Mouse (Mus musculus) adrenal gland, postnatal 14 days (tissue): ENCODE results near the gene Slc25a18. TPM values are rescaled to one million over a fixed set of nuclear protein-coding genes. Genes with fewer than 3 reads are reported as not detected.

Source experiments
- DNase-seq: peaks from one replicate; pipeline ENCODE4 v3.0.0; 2021; ENCODE audit warnings: mixed read lengths
- long read RNA-seq, 2 experiments: library from polyadenylated mRNA; stranded (forward); transcript quantifications; one replicate each; pipeline ENCODE4 v2.0.0; 2021
- total RNA-seq: library from RNA; stranded (reverse); gene quantifications from 2 replicates; pipeline ENCODE4 v1.2.3, GENCODE M21; 2021

Slc25a18 gene
- 0.22 and 0.49 TPM in 2 replicates for total RNA-seq
- long read RNA-seq, experiment 1, result 0 reads
- long read RNA-seq, experiment 2, result 0 reads

DNA sequence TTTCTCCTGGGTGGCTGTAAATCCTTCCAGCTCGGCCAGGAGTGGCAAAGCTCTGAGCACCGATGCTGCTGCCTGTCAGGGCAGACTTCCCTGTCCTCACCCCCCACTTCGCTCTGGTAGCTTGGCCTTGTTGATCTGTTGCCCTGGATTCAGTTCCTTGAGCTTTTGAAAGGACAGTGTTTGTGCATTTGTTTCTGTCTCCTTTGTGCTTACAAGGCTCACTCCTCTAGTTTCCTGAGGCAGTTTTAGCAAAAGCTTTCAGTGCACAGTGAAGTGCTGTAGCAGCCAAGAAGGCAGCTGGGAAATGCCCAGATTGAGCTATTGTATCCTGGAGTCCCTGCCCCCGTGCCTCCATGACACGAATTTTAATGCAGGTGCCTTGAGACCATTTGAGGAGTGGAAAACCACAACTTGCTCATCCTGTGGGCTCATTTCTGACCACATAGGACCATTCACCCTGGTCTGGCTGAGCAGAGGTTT, at the start of gene Slc25a18:
Slc25a18 (plus strand) TSS at position 430 of the 480 bp plus-strand sequence.
- DNase-seq, result peak; percentile 40

- DNase-seq, result peak; percentile 39
Observed at GRCm38 (mm10) chr6:120725986-120726385, 47.4 kb upstream of the Slc25a18 start.

DNA sequence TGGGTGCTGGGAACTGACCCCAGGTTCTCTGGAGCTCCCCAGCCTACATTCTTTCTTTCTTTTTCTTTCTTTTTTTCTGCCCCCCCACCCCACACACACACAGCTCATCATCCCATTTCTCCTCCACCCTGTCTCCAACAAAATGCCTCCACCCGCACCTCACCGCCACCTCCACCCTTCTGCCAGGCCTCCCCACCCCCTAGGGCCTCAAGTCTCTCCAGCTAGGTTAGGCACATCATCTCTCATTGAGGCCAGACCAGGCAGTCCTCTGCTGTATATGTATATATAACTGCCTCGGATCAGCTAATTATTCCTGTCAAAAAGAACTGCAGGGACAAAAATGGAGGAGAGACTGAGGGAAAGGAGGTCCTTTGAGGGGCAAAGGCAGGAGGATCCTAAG, 37.4 kb upstream of the Slc25a18 start:
- no peak for DNase-seq

DNA sequence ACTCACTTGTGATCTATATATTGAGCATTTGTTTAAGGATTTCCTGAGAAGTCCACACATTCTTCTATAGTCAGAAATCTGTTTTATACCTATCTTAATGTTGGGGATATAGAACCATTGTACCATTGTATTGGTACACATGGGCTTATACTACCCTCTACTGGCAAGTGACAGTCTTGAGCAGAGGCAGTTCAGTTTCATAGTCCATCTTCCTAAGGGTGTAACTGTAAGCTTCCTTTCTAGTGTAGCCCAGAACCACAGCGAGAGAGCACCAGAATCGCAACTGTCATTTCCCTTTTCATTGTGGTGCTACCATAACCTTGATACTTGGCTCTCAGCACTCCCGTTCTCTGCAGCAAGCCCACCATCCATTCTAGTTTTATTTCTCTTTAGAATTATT, 36.8 kb upstream of the Slc25a18 start:
- peak; percentile 25 for DNase-seq

- DNase-seq, result no peak
Observed at GRCm38 (mm10) chr6:120743130-120743529, 30.2 kb upstream of the Slc25a18 start.

DNA sequence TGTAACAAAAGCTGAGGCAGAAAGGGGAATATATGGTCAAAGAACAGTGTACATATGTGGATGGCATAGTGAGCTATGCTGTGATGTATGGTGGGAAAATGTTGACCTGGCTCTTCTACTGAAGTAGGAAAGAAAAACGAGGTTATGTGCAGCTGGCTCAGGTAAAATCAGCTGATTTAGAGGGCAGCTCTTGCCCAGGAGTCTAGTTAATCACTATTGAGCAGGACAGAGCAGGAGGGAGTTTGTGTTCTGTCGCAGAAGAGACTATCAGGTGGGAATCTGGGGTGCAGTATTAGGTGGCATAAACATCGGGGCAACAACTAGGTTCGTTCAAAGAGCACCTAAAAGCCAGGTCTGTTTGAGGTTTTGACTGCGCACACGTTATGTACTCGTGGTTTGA, 29.1 kb upstream of the Slc25a18 start:
- DNase-seq, result no peak

DNA sequence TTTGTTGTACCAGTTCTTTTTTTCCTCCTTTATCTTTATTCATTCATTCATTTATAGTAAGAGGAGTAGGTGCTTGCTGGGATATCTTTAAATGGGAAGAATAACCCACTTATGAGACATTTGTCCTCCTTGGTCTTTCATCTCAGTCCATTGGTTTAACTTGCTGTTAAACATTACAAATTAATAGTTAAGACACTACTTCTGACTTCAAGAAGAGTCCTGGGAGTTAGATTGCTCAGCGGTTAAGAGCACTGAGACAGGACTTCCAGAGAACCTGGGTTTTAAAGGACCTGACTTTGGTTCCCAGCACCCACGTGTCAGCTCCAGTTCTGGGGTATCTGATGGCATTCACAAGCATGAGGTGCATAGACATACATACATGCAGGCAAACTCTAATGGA, 27.0 kb upstream of the Slc25a18 start:
- DNase-seq, result no peak

GRCm38 (mm10) chr6:120761151-120761550, 12.2 kb upstream of the Slc25a18 start:
- no peak for DNase-seq

GRCm38 (mm10) chr6:120769972-120770371, 3.4 kb upstream of the Slc25a18 start:
- DNase-seq, result no peak

GRCm38 (mm10) chr6:120771366-120771765, 2.0 kb upstream of the Slc25a18 start:
- no peak for DNase-seq

- no peak for DNase-seq
Observed at GRCm38 (mm10) chr6:120772025-120772424, 1.4 kb upstream of the Slc25a18 start.

DNA sequence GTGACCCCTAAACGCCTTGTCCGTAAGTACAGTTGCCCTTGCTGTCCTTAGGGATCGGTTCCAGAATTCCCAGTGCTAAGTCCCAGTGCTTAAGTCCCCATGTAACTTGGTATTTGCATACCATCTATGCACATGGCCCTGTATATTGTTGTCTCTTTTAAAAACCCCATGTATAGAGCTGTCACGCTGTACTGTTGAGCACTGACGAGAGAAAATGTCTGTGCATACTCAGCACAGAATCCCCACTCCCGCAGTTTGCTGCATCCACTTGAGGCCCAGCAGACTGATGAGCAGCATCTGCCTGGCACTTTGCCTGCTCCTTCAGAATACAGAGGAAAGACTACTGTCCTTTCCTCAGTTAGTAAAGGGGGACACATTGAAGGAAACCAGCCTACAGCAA, 385 bp downstream of the Slc25a18 start:
- DNase-seq, result no peak

DNA sequence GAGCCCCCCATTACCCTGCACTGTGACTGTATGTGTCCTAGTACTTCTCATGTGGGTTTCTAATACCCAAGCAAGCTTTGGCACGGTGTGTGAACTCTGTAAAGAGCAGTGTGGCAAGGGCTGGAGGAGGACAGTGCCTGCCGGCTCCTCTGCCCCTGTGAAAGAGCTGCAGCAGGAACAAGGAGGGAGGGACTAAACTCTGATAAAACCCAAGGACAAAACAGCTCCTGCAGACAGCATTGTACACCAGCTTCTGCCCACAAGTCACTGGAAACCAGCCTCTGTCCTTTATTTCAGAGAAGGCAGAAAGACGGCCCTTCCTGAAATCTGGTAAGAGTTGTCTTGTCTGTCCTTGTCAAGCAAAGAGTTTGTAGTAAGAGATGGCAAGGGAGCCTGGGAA, 2.9 kb downstream of the Slc25a18 start:
- DNase-seq, result peak; percentile 44

DNA sequence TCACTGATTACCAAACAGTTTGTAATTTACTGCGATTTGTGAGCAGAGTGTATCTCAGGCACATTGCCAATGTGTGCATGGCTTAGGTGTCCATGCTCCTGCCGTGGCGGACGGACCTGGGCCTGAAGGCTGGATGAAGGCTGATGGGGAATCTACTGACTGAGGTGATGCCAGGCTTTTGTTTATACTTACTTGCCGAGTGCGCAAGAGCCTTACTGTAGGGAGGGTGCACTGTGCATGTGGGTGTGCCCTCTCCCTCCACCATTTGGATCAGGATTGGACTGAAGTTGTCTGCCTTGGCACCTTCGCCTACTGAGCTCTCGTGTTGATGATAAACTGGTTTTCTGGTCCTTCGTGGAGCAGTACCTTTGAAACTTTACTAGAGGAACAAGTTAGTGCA, 4.2 kb downstream of the Slc25a18 start:
- DNase-seq, result no peak

DNA sequence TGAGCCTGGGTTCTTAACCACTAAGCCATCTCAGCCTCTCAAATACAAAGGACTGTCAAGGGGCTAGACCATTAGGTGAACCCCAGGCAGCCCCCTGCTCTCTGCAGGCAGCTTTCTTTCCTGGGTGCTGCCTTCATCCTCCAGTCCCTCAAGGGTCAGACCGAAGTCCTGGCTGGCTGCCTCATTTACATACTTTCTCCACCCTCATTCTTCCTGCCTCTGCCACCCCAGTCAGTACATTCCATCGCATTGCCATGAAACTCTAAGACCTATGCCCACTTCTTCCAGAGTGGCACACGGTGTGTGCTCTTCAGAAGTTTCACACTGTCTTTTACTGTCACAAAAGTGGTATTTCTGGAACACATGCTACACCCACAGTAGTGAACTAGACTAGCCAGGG, 4.8 kb downstream of the Slc25a18 start:
- DNase-seq, result no peak

- DNase-seq, result no peak
Observed at GRCm38 (mm10) chr6:120782948-120783347, 9.6 kb downstream of the Slc25a18 start.

DNA sequence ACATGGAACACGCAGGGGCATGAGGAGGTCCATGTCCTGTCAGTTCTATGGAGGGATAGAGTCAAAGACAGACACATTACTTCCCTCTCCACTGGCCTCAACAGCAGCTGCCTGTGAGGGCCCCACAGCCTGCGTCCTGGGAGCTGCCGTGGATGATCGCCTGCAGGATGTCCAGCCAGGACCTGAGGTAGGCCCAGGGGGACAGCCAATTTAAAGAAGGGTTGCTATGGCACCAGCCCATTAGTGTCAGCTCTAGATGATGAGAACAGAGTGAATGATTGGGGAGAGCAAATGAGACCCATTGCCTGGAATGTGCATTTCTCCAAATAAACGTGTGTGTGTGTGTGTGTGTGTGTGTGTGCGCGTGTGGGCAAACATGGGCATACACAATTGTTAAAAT, 11.0 kb downstream of the Slc25a18 start:
- DNase-seq, result no peak

DNA sequence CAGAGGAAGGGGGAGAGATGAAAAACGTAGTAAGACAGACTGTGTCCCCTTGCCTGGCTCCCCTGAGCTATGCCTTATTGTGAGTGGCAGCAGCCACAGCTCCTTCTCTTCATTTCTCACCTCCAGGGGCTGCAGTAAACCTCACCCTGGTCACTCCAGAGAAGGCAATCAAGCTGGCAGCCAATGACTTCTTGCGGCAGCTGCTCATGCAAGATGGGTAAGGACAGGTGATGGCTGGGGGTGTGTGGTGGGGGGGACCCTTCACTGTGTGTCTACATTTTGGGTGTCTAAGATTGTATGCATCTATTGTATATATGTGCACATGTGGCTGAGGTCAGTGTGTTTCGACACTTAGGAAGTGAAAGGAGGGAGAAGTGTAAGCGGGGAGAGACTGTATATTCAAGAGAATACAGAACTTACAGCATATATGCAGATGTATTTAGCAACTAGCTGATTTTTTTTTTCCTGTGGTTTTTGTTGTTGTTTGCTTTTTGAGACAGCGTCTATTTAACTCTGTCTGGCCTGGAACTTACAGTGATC, 14.8 kb downstream of the Slc25a18 start:
- DNase-seq, result no peak

DNA sequence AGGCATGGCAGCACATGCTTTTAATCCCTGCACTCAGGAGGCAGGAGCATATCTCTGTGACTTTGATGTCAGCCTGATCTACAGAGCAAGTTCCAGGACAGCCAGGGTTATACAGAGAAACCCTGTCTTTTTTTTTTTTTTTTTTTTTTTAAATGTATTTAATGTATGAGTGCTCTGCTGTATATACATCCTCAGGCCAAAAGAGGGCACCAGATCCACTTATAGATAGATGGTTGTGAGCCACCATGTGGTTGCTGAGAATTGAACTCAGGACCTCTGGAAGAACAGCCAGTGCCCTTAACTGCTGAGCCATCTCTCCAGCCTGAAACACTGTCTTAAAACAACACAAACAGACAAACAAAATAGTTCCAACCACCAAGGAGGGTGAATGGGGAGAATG, 15.5 kb downstream of the Slc25a18 start:
- no peak for DNase-seq

DNA sequence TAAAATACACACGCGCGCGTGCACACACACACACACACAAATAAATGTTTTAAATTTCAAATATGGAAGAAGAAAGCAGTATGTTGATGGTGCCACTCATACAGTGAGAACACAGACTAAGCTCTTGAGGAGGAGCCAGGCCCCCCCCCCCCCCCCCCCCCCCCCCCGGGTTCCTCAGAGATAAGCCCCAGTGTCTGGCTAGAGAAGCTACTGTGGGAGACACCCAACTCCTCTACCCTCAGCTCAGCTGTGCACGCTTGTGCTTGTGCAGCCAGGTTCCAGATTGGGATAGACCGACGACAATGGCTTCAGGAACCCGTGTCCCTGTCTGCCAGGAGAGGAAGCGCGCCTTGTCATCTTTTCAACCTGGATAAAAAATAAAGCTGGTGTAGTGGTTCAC, 16.8 kb downstream of the Slc25a18 start:
- DNase-seq, result no peak

GRCm38 (mm10) chr6:120790717-120791116, 17.3 kb downstream of the Slc25a18 start:
- DNase-seq, result no peak

- peak; percentile 38 for DNase-seq
Observed at GRCm38 (mm10) chr6:120792947-120793346, 19.6 kb downstream of the Slc25a18 start.

DNA sequence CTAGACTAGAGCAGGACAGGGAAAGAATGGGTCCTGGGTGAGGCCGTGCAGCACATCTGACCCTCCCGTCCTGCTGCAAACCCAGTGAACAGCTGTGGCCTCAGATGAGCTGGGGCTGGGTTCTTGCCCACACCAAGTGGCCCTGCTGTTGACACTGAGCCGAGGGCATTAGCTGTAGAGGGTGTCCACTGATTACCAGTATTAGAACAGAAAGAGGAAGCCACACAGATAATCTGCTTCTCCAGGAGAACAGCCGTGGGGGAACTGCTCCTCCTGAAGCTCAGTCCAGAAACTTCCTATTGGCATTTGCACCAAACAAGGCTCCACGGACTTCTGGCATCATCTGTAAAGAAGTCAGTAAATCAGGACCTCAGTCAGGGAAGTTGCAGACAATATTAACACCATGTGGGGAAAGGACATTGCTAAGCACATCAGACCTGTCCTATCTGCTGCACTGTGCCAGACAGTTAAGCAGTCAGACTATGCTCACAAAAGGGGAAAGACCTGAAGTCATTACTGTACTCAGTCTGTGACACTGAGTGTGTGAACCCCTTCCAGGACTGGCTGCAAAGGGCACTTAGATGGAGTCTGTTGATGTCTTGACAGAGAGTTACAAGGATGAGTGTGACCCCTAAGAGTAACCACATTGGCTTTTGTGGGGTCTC, 22.2 kb downstream of the Slc25a18 start:
- DNase-seq, result no peak

DNA sequence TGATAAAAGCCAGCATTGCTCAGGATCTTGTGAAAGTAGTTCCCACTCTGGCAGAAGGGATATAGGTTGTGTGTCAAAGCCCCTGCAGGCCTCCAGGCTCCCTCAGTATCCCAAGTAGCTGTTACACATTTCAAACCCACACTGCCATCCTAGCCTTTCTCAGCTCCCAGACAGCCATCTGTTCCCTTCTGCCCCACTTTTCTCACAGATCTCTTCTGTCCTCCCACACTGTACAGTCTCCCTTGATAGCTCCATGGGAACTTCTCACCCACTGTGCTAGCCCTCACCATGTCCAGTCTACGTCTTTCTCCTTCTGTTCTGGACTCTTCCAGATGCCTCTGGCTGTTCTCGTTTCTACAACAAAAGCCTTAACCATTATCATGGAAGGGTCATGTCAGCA, 22.7 kb downstream of the Slc25a18 start:
- no peak for DNase-seq
